Mouse (Mus musculus) heart, embryonic 15.5 days (tissue): ENCODE data around the gene Usp24. TPM values are rescaled to one million over a fixed set of nuclear protein-coding genes. Genes with fewer than 3 reads are reported as not detected.

Source experiments
- ATAC-seq: fragments of 200-750 bp; cut with Nextera tagmentation; replicated peaks from 2 replicates; pipeline ENCODE4 v1.8.0; 2017; ENCODE audit warnings: low read depth, moderate TSS enrichment; ENCODE audit not compliant: insufficient number of reproducible peaks, insufficient read depth, low FRiP score
- H3K27ac ChIP-seq: fragments of 300-500 bp; sonication (generic); 2 replicates; pipeline ENCODE4 v1.5.1; 2015; ENCODE audit warnings: mild to moderate bottlenecking, inconsistent platforms
- H3K27me3 ChIP-seq: fragments of 300-500 bp; sonication (generic); 2 replicates; pipeline ENCODE4 v1.6.1; 2015; ENCODE audit warnings: inconsistent platforms
- H3K36me3 ChIP-seq: fragments of 300-500 bp; sonication (generic); 2 replicates; pipeline ENCODE4 v1.6.1; 2015; ENCODE audit warnings: mild to moderate bottlenecking, inconsistent platforms
- H3K4me1 ChIP-seq: fragments of 300-500 bp; sonication (generic); replicated peaks from 2 replicates; pipeline ENCODE4 v1.6.1; 2015; ENCODE audit warnings: inconsistent platforms
- H3K4me2 ChIP-seq: fragments of 300-500 bp; sonication (generic); 2 replicates; pipeline ENCODE4 v1.6.1; 2015; ENCODE audit warnings: inconsistent platforms, mild to moderate bottlenecking, moderate library complexity
- H3K4me3 ChIP-seq: fragments of 300-500 bp; sonication (generic); 2 replicates; pipeline ENCODE4 v1.5.1; 2015; ENCODE audit warnings: mild to moderate bottlenecking, inconsistent platforms
- H3K9ac ChIP-seq: fragments of 300-500 bp; sonication (generic); 2 replicates; pipeline ENCODE4 v1.6.1; 2015; ENCODE audit warnings: mild to moderate bottlenecking, inconsistent platforms
- H3K9me3 ChIP-seq: fragments of 300-500 bp; sonication (generic); replicated peaks from 2 replicates; pipeline ENCODE4 v1.6.1; 2016; ENCODE audit warnings: inconsistent platforms
- WGBS: fragments of 180-500 bp; shearing (Covaris S2); methylation state at CpG from one replicate; pipeline ENCODE4 v1.1.7; 2015; ENCODE audit warnings: mixed read lengths; 5-methylcytosine and 5-hydroxymethylcytosine counted together
- polyA plus RNA-seq: library from polyadenylated mRNA; unstranded; fragments of >200 nt; fragmentation: Nextera tagmentation; extraction: Ambion mirVana; gene quantifications from 2 replicates; pipeline ENCODE4 v1.2.1, GENCODE M21; 2015

Gene Usp24
- polyA plus RNA-seq, 1 experiment from 2014 or later: 6.6 TPM

DNA sequence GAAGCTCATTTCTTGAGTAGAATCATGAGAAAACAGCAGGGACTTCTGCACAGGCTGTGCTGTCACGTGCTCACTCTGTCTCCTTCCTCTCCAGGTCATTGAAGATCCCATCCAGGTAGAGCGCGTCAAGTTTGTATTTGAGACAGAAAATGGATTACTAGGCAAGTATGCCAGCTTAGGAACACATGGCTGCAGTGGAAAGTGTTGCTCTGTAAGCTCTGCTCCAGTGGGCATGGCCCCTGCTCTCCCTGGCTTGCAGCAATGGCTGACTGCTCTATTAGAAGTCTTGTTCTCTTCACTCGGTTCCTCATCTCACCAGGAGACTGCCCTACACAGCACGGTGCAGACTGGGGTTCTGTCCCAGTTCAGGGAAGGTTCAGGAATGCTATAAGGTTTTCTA lies 114.4 kb downstream of the Usp24 start:
- no peak for ATAC-seq
- Histone ChIP-seq H3K4me3 (no peak overlapping the region), H3K27me3 (no peaks in the 10 kb centered on the region), H3K9me3 (no peaks in the 10 kb centered on the region), H3K27ac (no peak overlapping the region), H3K9ac (no peak overlapping the region), H3K4me1 (no peaks in the 10 kb centered on the region), H3K36me3 (peaks cover 67% of the 10 kb centered on the region), H3K4me2 (no peak overlapping the region)
- WGBS: 92% methylated on average over 5 of the region's 5 CpGs

DNA sequence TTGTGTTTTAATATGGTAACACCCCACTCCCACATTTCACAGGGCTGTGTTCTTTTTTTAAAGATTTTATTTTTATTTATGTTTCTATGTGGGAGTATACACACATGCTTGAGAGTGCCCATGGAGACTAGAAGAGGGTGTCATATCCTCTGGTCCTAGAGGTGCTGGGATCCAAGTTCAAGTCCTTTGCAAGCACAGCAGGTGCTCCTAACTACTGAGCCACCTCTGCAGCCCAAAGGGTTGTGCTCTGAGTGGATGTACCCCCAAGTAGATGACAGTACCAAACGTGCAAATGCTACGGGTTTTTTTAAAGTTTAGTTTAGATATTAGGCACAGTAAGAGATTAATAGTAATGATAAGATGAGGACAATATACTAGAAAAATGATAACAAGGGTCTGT lies 119.4 kb downstream of the Usp24 start:
- H3K27me3 ChIP-seq: no peaks in the 10 kb centered on the region
- no peaks in the 10 kb centered on the region for H3K4me1 ChIP-seq
- no peak overlapping the region for H3K4me3 ChIP-seq
- peaks cover 76% of the 10 kb centered on the region for H3K36me3 ChIP-seq
- H3K4me2 ChIP-seq: no peak overlapping the region
- H3K9ac ChIP-seq: no peak overlapping the region
- H3K9me3 ChIP-seq: no peaks in the 10 kb centered on the region
- ATAC-seq: no peak
- WGBS: 78% methylated on average over 2 of the region's 2 CpGs
- H3K27ac ChIP-seq: no peak overlapping the region

DNA sequence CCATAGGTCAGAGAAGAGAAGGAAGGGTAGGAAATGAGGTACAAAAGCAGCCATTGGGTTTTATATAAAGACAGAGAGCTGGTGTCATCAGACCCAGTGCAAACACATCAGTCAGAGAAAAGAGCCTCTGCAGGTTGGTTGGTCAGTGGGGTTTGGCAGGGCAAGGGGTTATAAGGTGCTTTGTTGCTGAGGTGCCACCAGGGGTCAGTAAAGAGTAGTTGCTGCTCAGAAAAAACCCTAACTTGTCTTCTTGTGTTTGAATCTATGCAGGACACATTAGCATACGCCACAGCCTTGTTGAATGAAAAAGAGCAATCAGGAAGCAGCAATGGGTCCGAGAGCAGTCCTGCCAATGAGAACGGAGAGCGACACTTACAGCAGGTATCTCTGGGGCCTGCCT lies 120.5 kb downstream of the Usp24 start:
- Histone ChIP-seq H3K4me3 (no peak overlapping the region), H3K9me3 (no peaks in the 10 kb centered on the region), H3K4me2 (no peak overlapping the region), H3K27ac (no peak overlapping the region), H3K9ac (no peak overlapping the region), H3K4me1 (no peaks in the 10 kb centered on the region), H3K27me3 (no peaks in the 10 kb centered on the region), H3K36me3 (peaks cover 75% of the 10 kb centered on the region)
- ATAC-seq: no peak
- WGBS: 64% methylated on average over 4 of the region's 4 CpGs

DNA sequence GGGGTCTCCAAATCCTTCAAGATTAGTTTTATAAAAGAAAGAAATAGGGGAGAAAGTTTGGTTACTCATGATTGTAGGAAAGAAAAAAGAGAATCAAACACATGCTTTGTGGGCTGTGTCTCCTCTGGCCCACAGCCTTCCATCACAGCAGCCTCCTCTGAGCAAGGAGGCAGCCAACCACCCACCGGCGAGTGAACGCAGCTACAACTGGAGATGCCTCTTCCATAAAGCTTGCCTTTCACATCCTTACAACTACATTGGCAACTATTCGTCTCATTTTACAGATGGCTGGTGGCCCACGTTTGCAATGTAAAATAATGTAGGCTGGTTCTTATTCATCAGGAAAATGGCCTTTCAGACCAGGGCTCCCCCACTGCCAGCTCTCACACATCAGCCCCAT lies 121.2 kb downstream of the Usp24 start:
- Histone ChIP-seq H3K4me2 (no peak overlapping the region), H3K4me1 (no peaks in the 10 kb centered on the region), H3K27me3 (no peaks in the 10 kb centered on the region), H3K36me3 (peaks cover 75% of the 10 kb centered on the region), H3K9ac (no peak overlapping the region), H3K9me3 (no peaks in the 10 kb centered on the region), H3K27ac (no peak overlapping the region), H3K4me3 (no peak overlapping the region)
- WGBS: 95% methylated on average over 5 of the region's 5 CpGs
- no peak for ATAC-seq

DNA sequence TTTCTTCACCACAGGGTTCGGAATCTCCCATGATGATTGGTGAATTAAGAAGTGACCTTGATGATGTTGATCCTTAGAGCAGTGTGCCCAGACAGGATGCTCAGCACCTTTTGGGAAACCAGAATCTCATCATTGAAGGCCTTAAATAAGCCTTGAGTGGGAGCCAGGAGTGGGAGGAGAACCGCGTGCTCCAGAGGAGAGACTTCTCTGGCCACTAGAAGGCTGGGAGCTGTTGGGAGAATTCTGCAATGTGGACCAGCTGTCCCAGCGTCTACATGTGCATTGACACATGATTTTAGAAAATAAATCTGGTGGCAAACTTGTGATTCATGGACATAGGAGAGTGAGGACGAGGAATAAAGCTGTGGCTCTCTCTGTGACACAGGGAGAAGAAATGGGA lies 122.8 kb downstream of the Usp24 start:
- no peaks in the 10 kb centered on the region for H3K9me3 ChIP-seq
- H3K9ac ChIP-seq: no peak overlapping the region
- no peaks in the 10 kb centered on the region for H3K27me3 ChIP-seq
- WGBS: 93% methylated on average over 5 of the region's 5 CpGs
- H3K4me1 ChIP-seq: no peaks in the 10 kb centered on the region
- no peak overlapping the region for H3K4me3 ChIP-seq
- no peak overlapping the region for H3K27ac ChIP-seq
- no peak for ATAC-seq
- H3K36me3 ChIP-seq: peaks cover 64% of the 10 kb centered on the region
- H3K4me2 ChIP-seq: no peak overlapping the region

DNA sequence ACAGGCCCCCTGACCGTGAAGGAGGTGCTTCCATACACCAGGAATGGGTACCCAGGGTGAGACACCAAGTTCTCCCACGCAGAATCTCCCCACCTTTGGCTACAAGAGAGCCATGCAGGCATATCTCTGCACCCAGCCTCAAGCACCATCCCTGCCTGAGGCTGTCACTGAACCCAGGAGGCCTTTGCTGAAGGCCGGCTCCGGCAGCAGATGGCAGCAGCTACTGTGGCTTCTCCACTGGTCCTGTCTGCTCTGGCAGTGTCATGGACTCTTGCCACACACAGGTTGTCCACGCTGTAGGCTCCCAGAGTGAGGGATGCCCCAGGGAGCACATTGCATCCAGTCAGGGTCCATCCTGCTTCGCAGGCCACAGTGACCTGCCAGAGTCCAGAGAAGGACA lies 127.2 kb downstream of the Usp24 start:
- H3K4me1 ChIP-seq: no peaks in the 10 kb centered on the region

GRCm38 (mm10) chr4:106449306-106449705 lies 133.3 kb downstream of the Usp24 start:
- Histone ChIP-seq H3K4me2 (no peak overlapping the region), H3K27ac (no peak overlapping the region), H3K9ac (no peak overlapping the region), H3K4me1 (peaks cover 10% of the 10 kb centered on the region), H3K27me3 (no peaks in the 10 kb centered on the region), H3K9me3 (no peaks in the 10 kb centered on the region), H3K36me3 (no peaks in the 10 kb centered on the region), H3K4me3 (no peak overlapping the region)
- 68% methylated on average over 8 of the region's 8 CpGs for WGBS
- ATAC-seq: no peak

More for the DNA sequence above, 127.2 kb downstream of the Usp24 start:
- H3K27ac ChIP-seq: no peak overlapping the region
- H3K9me3 ChIP-seq: no peaks in the 10 kb centered on the region
- no peak overlapping the region for H3K9ac ChIP-seq
- no peak overlapping the region for H3K4me2 ChIP-seq
- no peak overlapping the region for H3K4me3 ChIP-seq
- ATAC-seq: no peak
- 85% methylated on average over 6 of the region's 6 CpGs for WGBS
- H3K36me3 ChIP-seq: peaks cover 30% of the 10 kb centered on the region; the same call in 1 of the 2 replicates
- H3K27me3 ChIP-seq: no peaks in the 10 kb centered on the region

- Histone ChIP-seq H3K4me2 (no peak overlapping the region; the same call in 1 of the 2 replicates), H3K36me3 (no peaks in the 10 kb centered on the region), H3K4me1 (peaks cover 10% of the 10 kb centered on the region), H3K27me3 (no peaks in the 10 kb centered on the region), H3K9ac (no peak overlapping the region), H3K9me3 (no peaks in the 10 kb centered on the region), H3K4me3 (no peak overlapping the region), H3K27ac (no peak overlapping the region; the same call in 1 of the 2 replicates)
- ATAC-seq: no peak
- WGBS: 36% methylated on average over 7 of the region's 7 CpGs
Observed at GRCm38 (mm10) chr4:106452401-106452800, 136.4 kb downstream of the Usp24 start.

DNA sequence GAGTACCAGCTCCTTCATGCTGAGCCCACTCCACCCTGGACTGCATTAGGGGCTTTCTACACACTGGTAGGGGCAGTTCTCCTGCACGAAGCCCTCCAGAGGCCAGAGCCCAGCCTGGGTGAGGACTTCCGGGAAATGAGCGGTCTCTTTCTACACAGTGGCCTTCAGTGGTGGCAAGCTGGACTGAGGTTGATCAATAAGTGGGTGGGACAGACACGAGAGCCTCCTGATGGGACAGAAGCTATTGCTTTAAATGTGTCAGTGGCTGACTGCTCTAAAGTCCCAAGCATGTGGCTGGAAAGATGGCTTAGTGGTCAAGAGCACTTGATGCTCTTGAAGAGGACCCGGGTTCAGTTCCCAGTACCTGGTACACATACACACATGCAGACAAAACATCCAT lies 137.1 kb downstream of the Usp24 start:
- 88% methylated on average over 5 of the region's 5 CpGs for WGBS
- H3K4me1 ChIP-seq: peaks cover 10% of the 10 kb centered on the region
- no peaks in the 10 kb centered on the region for H3K36me3 ChIP-seq
- H3K9ac ChIP-seq: no peak overlapping the region
- no peak overlapping the region for H3K27ac ChIP-seq
- H3K9me3 ChIP-seq: no peaks in the 10 kb centered on the region
- H3K4me2 ChIP-seq: no peak overlapping the region
- H3K4me3 ChIP-seq: no peak overlapping the region
- H3K27me3 ChIP-seq: no peaks in the 10 kb centered on the region
- no peak for ATAC-seq

DNA sequence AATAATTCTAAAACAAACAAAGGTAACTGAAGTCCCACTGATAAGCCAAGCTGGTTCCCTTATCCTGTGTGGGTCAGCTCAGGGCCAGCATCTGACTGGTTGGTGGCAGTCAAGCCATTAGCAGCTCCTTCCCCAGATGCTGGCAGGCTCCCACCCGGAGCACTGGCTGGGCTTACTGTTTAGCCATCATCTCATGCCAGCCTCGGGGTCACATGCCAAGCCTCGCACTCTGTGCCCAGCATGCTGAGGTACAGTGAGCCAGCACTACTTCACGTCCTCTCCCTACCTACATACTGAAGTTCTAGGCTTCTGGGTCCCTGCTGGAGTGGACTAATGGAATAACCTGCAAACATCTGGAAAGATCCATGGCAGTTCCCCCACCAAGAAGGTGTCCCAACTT lies 137.5 kb downstream of the Usp24 start:
- no peak overlapping the region for H3K4me3 ChIP-seq
- 79% methylated on average over 4 of the region's 4 CpGs for WGBS
- no peak overlapping the region for H3K4me2 ChIP-seq
- H3K9me3 ChIP-seq: no peaks in the 10 kb centered on the region
- ATAC-seq: no peak
- no peak overlapping the region for H3K9ac ChIP-seq
- no peak overlapping the region for H3K27ac ChIP-seq
- H3K4me1 ChIP-seq: peaks cover 10% of the 10 kb centered on the region
- no peaks in the 10 kb centered on the region for H3K27me3 ChIP-seq
- H3K36me3 ChIP-seq: no peaks in the 10 kb centered on the region

DNA sequence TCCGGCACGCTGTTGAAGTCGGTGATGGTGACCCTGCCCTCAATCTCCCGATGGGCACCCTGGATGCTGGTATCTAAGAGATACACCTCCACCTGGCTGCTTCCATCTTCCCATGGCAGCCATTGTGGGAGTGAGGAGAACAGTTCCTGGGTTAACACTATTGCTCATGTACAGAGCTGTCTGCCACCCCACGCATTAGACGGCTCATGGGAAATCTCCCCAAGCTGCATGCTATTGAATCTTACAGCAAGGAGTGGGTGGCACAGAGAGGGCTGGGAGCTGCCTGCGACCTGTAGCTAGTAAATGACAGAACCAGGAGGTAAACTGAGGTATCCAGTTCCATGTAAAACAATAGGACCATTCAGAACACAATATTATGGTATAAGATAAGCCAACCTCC lies 138.5 kb downstream of the Usp24 start:
- H3K9me3 ChIP-seq: no peaks in the 10 kb centered on the region
- H3K4me3 ChIP-seq: no peak overlapping the region
- 90% methylated on average over 7 of the region's 7 CpGs for WGBS
- H3K36me3 ChIP-seq: no peaks in the 10 kb centered on the region
- no peak overlapping the region for H3K4me2 ChIP-seq
- no peaks in the 10 kb centered on the region for H3K27me3 ChIP-seq
- no peak for ATAC-seq
- H3K4me1 ChIP-seq: peaks cover 10% of the 10 kb centered on the region
- no peak overlapping the region for H3K27ac ChIP-seq
- no peak overlapping the region for H3K9ac ChIP-seq

- Histone ChIP-seq H3K36me3 (no peaks in the 10 kb centered on the region), H3K9ac (no peak overlapping the region), H3K4me2 (no peak overlapping the region), H3K4me3 (no peak overlapping the region), H3K4me1 (peaks cover 15% of the 10 kb centered on the region), H3K27ac (no peak overlapping the region), H3K9me3 (no peaks in the 10 kb centered on the region), H3K27me3 (peaks cover 46% of the 10 kb centered on the region)
- WGBS: 64% methylated on average over 9 of the region's 9 CpGs
- ATAC-seq: no peak
Observed at GRCm38 (mm10) chr4:106462016-106462415, 146.0 kb downstream of the Usp24 start.
